Mouse (Mus musculus): Measurements from ENCODE around the gene Maml2. TPM values are rescaled to one million over a fixed set of nuclear protein-coding genes. Genes with fewer than 3 reads are reported as not detected.

The Maml2 gene
- polyA plus RNA-seq, 1 experiment = 0.02 TPM

DNA sequence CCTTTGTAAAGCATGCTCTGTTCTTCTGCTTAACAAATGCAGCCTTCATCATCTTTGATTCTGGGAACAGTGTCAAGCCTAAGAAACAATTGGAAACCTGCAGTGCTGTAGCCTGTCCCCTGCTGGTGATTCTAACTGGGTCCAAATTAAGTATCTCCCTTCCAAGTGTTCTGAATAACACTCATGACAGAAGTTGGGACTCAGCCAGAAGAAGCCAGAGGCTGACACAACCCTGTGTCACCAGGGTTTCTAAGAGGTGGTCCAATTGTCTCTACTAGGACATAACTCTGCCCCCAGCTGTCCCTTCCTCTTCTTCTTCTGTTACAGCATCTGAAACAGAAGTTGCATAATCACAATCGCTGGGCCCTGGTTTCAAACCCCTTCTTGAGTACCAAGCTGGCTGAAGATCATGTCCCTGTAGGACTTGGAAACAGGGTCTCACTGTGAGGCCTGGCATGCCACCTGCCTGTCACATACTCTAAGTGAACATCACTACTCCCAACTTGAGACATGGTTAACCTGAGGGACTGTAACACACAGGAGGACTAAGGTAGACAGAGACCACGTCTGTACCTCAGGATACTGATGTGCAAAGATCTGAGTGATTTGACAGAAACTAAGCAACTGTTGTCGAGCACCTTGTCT lies 373.5 kb downstream of the Maml2 start:
- no peaks in the 10 kb centered on the region for H3K27me3 ChIP-seq (ENCODE audit: control insufficient read depth)
- H3K36me3 ChIP-seq (ENCODE audit: control insufficient read depth) = no peaks in the 10 kb centered on the region
- H3K9me3 ChIP-seq (ENCODE audit: control insufficient read depth, low read length) = no peaks in the 10 kb centered on the region
- TF ChIP-seq TAL1 (IDR thresholded peaks at IDR 0.05; ENCODE audit: low read length) = no peak
- no peak for TF ChIP-seq GATA1 (IDR thresholded peaks at IDR 0.05; ENCODE audit: low read length)
- no peaks in the 10 kb centered on the region for H3K4me1 ChIP-seq (ENCODE audit: control insufficient read depth)
- no peak overlapping the region for H3K4me3 ChIP-seq (replicated peaks)

DNA sequence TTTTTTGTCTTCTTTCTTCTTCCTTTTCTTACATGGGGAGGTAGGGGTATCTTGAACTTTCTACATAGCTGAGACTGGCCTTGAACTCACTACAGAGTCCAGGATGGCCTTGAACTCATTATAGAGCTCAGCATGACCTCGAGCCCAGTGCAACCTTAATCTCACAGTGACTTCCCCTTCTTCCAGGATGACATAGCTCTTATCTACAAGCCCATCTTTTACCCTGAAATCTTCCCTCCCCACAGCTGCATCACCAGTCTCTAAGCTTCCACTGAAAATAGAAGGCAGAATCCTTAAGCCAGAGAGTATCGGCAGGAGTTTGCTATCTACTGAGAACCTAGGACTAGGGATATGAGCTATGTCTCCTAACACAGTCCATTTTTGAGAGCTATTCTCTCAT lies 375.5 kb downstream of the Maml2 start:
- TF ChIP-seq TAL1 (IDR thresholded peaks at IDR 0.05; ENCODE audit: low read length) = no peak
- peak; percentile 24; the same call in 1 of the 2 replicates for TF ChIP-seq GATA1 (IDR thresholded peaks at IDR 0.05; ENCODE audit: low read length)
- Histone ChIP-seq H3K9me3 (ENCODE audit: control insufficient read depth, low read length) (no peaks in the 10 kb centered on the region), H3K4me3 (replicated peaks) (no peak overlapping the region), H3K27me3 (ENCODE audit: control insufficient read depth) (no peaks in the 10 kb centered on the region), H3K4me1 (ENCODE audit: control insufficient read depth) (peaks cover under 1% of the 10 kb centered on the region; the same call in 1 of the 2 replicates), H3K36me3 (ENCODE audit: control insufficient read depth) (no peaks in the 10 kb centered on the region)

DNA sequence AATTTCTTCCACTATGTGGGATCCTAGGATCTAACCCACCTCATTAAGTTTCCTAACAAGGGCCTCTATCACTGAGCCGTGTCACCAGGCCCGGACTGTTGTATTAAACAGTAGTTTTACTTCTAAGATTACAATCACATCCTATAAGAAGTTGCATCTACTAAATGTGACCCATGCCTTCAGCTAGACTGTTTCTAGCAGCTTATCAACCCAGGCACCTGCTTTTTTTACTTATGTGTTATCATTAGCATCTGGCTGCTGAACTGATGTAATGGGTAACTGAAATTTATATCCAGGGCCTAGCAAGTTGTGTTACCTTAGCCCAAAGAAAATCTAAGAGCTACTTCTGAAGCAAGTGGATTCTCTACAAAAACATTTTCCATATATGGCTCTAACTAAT lies 380.3 kb downstream of the Maml2 start:
- Histone ChIP-seq H3K9me3 (ENCODE audit: control insufficient read depth, low read length) (no peaks in the 10 kb centered on the region), H3K4me1 (ENCODE audit: control insufficient read depth) (peaks cover 2% of the 10 kb centered on the region; the same call in 1 of the 2 replicates)
- TF ChIP-seq GATA1 (IDR thresholded peaks at IDR 0.05; ENCODE audit: low read length) = no peak
- no peak for TF ChIP-seq TAL1 (IDR thresholded peaks at IDR 0.05; ENCODE audit: low read length)

DNA sequence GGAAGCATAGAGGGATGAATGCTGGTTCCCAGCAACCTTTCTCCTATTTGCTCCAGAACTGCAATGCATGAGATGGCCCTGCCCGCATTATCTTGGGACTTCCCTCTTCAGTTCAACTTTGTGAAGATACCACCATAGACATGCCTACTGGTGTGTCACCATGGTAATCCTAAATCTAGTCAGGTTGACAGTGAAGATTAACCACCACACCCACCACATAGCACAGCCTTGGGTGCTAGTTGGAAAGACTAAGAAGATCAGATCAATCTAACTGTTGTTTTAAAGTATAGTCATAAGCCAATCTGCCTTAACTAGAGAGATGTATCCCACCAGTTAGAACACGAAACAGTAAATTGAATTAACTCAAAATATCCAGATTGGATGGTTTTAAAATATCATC lies 381.9 kb downstream of the Maml2 start:
- Histone ChIP-seq H3K9me3 (ENCODE audit: control insufficient read depth, low read length) (no peaks in the 10 kb centered on the region), H3K4me3 (replicated peaks) (no peak overlapping the region), H3K4me1 (ENCODE audit: control insufficient read depth) (peaks cover 2% of the 10 kb centered on the region; the same call in 1 of the 2 replicates), H3K27me3 (ENCODE audit: control insufficient read depth) (no peaks in the 10 kb centered on the region), H3K36me3 (ENCODE audit: control insufficient read depth) (no peaks in the 10 kb centered on the region)
- TF ChIP-seq GATA1 (IDR thresholded peaks at IDR 0.05; ENCODE audit: low read length) = no peak
- no peak for TF ChIP-seq TAL1 (IDR thresholded peaks at IDR 0.05; ENCODE audit: low read length)

More for the DNA sequence above, 380.3 kb downstream of the Maml2 start:
- H3K36me3 ChIP-seq (ENCODE audit: control insufficient read depth) = no peaks in the 10 kb centered on the region
- H3K27me3 ChIP-seq (ENCODE audit: control insufficient read depth) = no peaks in the 10 kb centered on the region
- no peak overlapping the region for H3K4me3 ChIP-seq (replicated peaks)

DNA sequence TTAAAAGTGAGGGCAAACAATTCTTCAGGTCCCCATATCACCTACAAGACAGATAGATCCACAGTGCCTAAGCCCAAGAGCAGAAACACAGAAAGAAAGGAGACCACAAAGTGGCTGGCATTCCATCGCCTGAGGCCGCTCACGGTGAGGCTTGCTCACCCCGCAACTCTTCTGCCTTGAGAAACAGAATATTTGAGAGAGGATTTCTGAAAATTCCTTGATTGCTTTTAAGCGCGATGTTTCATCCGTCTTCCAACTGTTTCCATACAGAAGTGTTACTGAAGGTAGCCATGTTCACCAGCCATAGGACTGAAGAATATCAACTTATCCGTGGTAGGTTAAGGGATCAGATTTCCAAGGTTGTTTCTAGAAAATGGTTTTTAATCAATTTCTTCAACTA lies 383.4 kb downstream of the Maml2 start:
- H3K36me3 ChIP-seq (ENCODE audit: control insufficient read depth) = no peaks in the 10 kb centered on the region
- no peaks in the 10 kb centered on the region for H3K9me3 ChIP-seq (ENCODE audit: control insufficient read depth, low read length)
- no peak overlapping the region for H3K4me3 ChIP-seq (replicated peaks)
- H3K4me1 ChIP-seq (ENCODE audit: control insufficient read depth) = peaks cover 2% of the 10 kb centered on the region; the same call in 1 of the 2 replicates
- TF ChIP-seq GATA1 (IDR thresholded peaks at IDR 0.05; ENCODE audit: low read length) (no peak), TAL1 (IDR thresholded peaks at IDR 0.05; ENCODE audit: low read length) (no peak)
- H3K27me3 ChIP-seq (ENCODE audit: control insufficient read depth) = no peaks in the 10 kb centered on the region

DNA sequence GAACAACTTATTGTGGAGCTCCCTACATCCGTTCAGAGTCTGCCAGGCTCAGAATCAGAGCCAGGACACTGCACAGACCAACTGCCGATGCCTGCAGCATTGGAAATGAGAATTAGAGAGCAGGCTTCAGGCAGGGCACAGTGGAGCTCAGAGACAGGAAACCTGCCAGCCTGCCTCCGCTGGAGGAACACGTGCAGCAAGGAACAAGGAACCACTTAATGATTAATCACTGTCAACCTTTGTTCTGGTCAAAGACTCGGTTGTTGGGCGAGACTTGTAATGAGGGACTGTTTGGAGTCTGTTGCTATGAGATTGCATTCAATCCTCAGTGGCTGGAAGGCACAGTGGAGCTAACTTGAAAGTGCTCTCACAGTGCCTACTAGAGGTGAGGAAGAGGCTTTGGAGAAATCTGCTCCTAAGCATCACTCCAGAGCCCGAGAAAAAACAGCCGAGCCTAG lies 383.9 kb downstream of the Maml2 start:
- H3K4me3 ChIP-seq (replicated peaks) = no peak overlapping the region
- peaks cover 2% of the 10 kb centered on the region; the same call in 1 of the 2 replicates for H3K4me1 ChIP-seq (ENCODE audit: control insufficient read depth)
- TF ChIP-seq GATA1 (IDR thresholded peaks at IDR 0.05; ENCODE audit: low read length) = no peak
- TF ChIP-seq TAL1 (IDR thresholded peaks at IDR 0.05; ENCODE audit: low read length) = no peak
- no peaks in the 10 kb centered on the region for H3K9me3 ChIP-seq (ENCODE audit: control insufficient read depth, low read length)
- no peaks in the 10 kb centered on the region for H3K27me3 ChIP-seq (ENCODE audit: control insufficient read depth)
- H3K36me3 ChIP-seq (ENCODE audit: control insufficient read depth) = no peaks in the 10 kb centered on the region

DNA sequence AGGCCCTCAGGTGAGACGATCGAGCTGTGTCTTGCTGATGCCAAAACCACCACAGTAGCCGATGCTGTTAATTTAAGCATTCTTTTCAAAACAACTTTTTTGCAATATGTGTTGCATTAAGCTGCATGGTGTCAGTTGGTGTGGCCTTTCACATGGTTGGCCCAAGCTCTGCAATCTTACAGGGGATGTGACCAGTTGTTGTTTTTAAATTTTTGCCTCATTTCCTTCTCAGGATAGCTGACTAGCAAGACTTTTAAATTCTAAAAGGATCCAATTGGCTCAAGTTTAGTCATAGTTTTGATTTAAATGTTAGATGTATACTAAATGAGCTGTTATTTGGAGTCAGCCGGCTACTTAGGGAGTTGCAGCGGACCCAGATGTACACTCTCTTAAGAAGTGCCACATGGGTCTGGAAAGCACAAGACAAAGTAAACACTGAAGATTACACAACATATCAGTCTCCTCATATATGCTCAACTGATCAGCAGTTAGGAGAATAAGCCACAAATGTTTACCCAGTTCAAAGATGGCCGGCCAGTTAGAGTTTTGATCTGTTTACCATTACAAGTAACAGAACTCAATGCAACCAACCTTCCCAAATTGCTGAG lies 386.7 kb downstream of the Maml2 start:
- Histone ChIP-seq H3K4me3 (replicated peaks) (no peak overlapping the region), H3K4me1 (ENCODE audit: control insufficient read depth) (no peaks in the 10 kb centered on the region; the same call in 1 of the 2 replicates), H3K36me3 (ENCODE audit: control insufficient read depth) (no peaks in the 10 kb centered on the region), H3K9me3 (ENCODE audit: control insufficient read depth, low read length) (no peaks in the 10 kb centered on the region), H3K27me3 (ENCODE audit: control insufficient read depth) (no peaks in the 10 kb centered on the region)
- TF ChIP-seq GATA1 (IDR thresholded peaks at IDR 0.05; ENCODE audit: low read length) = no peak
- no peak for TF ChIP-seq TAL1 (IDR thresholded peaks at IDR 0.05; ENCODE audit: low read length)

DNA sequence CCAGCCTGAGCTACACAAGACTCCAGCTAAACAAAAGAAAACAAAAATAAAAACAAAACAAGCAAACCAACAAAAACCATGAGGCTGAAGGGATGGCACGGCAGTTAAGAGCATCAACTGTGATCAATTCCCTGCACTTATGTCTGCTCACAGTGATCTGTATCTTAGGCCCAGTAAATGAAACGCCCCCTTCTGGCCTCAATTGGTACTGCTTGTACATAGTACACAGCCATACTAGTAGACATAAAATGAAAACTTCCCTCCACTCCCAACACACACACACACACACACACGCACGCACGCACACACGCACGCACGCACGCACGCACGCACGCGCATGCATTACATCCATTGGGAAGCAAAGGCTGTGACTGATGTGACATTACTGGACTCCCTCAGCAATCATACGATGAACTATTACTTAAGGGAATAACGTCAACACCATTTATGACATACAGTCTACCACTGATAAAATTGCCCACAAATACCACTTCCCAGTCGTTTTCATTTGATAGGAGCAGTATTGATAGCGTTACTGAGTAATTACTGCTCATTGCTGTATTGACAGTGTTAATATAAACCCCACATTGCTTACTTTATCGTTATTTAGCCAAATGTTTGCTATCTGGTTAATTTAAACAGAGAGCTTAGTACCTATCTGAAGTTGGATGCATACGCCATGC lies 389.4 kb downstream of the Maml2 start:
- H3K4me3 ChIP-seq (replicated peaks) = no peak overlapping the region
- no peaks in the 10 kb centered on the region for H3K9me3 ChIP-seq (ENCODE audit: control insufficient read depth, low read length)
- TF ChIP-seq TAL1 (IDR thresholded peaks at IDR 0.05; ENCODE audit: low read length) (no peak), GATA1 (IDR thresholded peaks at IDR 0.05; ENCODE audit: low read length) (no peak)
- no peaks in the 10 kb centered on the region for H3K4me1 ChIP-seq (ENCODE audit: control insufficient read depth)
- H3K36me3 ChIP-seq (ENCODE audit: control insufficient read depth) = no peaks in the 10 kb centered on the region
- H3K27me3 ChIP-seq (ENCODE audit: control insufficient read depth) = no peaks in the 10 kb centered on the region

DNA sequence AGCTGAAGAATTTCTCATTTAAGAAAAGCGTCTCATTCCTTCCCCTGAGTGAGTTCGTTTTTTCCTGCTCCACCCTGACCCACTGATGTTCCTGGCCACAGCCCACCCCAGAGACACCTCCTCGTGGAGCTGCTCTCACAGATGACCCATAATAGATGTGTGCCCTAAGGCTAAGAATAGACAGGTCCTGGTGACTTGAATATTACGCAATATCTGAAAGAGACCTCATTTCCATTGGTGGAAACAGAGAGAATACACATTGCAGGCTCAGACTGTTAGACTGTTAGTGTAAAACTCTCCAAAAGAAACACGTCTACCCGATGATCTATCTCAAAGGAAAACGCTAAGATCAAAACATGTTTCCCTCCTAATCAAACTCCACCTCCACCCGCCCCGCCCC lies 391.2 kb downstream of the Maml2 start:
- Histone ChIP-seq H3K4me1 (ENCODE audit: control insufficient read depth) (no peaks in the 10 kb centered on the region), H3K27me3 (ENCODE audit: control insufficient read depth) (no peaks in the 10 kb centered on the region), H3K36me3 (ENCODE audit: control insufficient read depth) (no peaks in the 10 kb centered on the region), H3K4me3 (replicated peaks) (no peak overlapping the region), H3K9me3 (ENCODE audit: control insufficient read depth, low read length) (no peaks in the 10 kb centered on the region)
- TF ChIP-seq GATA1 (IDR thresholded peaks at IDR 0.05; ENCODE audit: low read length) (no peak), TAL1 (IDR thresholded peaks at IDR 0.05; ENCODE audit: low read length) (no peak)
